Mouse (Mus musculus): Measurements from ENCODE around the gene She.

The She gene

DNA sequence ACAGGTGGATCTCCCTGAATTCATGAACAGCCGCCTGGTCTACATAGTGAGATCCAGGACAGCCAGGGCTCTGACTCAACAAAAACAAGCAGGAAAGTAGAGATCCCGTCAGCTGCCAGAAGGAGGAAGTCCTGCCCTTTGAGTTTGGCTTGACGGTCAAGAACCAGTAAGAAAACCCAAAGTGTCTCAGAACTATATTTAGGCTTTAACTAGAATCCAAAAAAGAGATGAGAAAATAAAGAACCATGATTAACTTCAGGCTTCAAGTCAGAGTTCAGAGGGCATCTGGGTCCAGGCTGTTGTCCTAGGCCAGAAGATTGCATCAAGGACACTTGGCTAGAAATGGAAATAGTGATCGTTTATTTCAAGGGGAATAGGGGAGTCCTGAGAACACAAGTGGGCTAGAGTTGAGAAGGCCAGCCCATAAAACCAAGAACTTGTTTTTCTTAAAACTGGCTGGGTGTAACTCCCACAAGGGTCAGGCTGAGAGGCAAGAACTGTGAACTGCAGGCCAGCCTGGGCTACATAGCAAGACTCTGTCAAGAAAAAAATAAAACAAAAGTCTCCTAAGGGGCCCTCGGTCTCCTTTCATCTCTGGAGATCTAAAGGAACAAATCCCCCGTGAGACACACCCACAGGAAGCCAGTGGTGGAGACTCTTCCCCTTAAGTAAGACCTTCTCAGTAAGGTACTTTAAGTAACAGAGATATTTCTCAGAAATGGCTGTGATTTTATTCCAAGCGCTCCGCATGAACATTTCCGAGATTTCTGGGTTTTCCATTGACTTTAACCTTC lies 32.7 kb downstream of the She start:
- DNase-seq, result peak; percentile 45

DNA sequence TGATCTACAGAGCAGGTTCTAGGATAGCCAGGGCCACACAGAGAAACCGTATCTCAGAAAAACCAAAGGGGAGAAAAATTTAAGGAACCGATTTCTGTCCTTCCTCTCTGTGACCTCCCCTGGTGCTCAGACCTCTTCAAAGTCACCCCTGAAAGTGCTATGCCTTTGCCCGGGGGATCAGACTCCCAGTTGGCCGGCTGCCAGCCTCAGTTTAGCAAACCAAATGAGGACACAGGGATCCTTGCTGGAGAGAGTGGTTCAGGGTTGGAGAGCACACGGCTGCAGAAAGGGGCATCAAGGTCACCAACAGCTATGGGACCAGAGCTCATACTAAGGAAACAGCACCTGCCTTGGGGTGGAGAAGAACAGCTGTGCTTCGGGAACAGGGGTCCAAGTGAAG lies 33.9 kb downstream of the She start:
- no peak for DNase-seq

DNA sequence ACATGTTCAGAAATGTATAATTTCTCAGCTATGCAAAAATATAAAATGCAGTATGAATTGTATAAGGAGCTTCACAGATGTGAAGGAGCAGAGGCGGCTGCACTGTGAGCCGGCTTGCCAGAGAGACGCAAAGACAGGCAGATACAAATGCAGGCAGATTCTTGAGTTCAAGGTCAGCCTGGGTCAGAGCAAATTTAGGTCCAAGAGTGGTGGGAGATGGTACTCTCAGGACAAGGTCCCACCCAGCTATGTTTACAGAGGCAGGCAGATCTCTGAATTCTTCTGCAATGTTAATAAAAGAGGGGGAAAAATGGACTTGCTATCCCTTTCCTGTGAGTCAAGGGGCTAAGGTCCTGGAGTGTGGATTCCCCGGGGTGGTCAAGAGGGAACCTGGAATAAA lies 34.6 kb downstream of the She start:
- no peak for DNase-seq

DNA sequence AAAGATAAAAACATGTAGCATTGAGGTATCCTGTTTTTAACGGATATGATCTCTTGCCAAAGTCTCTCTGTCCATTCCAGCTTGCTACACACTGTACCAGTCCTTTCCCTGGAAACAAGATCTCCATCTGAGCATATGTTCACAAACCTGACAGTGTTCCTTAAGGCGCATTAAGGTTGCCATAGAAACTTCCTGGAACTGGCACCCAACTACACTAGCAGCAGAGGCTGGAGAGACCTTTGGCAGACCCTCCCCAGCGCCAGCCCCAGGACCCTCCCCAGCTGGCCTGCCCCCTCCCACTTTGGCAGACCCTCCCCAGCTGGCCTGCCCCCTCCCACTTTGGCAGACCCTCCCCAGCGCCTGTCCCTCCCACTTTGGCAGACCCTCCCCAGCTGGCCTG lies 36.5 kb downstream of the She start:
- DNase-seq, result no peak

DNA sequence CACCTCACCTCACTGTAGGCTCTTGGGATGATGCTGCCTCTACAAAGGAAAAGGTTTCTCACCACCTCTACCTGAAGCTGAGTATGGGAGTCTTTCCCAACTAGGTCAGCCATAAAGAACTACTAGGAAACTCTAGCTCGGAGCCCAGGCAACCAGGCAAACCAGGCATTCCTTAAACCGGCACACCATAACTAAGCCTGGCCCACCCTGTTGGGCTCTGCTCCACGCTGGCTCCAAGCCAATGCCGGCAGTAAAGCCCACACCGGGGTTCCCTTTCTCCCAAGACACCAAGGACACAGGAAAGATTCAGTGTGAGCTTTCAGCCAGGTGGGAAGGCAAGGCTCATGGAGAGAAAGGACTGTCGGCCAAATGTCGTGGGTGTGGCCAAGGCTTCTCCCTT lies 37.2 kb downstream of the She start:
- peak; percentile 24 for DNase-seq

DNA sequence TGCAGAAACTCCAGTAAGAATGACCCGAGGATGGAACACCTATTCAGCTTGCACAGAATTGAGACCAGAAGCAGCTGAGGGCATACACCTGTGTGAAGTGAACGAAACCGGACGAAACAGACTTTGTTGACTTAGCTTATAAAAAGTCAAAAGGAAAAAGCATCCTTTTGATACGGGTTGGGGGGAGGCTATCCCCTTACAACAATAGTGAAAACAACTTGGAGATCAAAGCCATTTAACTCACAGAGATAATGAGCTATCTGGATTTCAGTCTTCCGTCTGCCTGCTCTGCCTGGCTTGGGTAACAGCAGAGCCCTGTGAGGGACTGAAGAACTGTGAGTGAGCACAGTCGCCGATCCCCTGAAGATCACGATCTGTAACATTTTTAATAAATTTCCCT lies 37.8 kb downstream of the She start:
- no peak for DNase-seq

DNA sequence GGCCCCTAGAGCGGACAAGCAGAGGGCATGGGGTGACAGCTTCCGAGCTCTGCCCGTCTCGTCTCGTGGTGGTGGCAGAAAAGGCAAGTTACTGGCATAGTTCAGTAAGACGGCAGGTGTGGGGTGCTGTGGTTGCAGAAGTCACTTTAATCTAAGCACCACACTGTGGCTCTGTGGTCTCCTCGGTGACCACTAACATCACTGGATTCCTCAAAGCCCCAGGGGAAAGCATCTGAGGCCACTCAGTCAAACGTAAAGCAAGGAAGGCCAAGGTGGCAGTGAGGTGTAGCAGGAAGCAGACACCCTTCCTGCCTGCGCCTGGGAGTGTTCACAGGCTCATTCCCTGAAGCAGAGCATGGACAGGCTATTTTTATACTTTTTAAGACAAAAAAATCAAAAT lies 38.4 kb downstream of the She start:
- no peak for DNase-seq

DNA sequence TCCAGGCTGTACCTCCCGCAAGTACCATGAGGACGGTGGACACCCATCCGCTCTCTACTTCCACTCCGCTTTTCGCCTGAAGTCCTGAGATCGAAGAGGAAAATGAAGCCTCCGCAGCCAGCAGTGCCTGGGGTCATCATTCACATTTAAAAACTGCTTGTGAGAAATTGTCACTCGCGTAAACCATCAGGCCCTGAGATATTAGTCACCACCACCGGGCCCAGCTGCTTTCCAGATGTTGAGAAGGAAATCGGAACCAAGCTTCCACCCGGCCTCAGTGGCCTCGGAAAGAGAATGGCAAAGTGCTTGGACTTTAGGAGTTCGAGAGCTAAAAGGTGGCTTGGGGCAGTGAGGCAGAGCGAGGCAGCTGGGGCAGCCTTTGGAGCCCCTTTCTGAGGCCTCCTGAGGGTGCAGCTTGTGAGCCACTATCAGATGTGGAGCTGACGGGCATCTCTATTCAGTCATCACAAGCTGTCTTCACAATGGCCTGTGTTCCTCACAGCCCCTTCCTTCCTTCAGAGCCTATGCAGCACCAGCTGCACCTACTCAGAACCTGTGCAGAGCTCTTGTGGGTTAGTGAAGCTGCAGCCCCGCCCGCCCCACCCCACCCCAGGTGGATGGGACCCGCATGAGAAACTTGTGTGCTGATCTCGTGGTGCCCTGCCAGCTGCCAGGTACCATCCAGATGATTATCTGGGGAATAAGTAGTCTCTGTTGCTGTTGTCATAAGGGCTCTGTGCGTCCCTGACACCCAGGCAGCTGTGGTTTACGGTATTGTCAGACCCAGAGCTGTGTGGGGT lies 39.5 kb downstream of the She start:
- no peak for DNase-seq

DNA sequence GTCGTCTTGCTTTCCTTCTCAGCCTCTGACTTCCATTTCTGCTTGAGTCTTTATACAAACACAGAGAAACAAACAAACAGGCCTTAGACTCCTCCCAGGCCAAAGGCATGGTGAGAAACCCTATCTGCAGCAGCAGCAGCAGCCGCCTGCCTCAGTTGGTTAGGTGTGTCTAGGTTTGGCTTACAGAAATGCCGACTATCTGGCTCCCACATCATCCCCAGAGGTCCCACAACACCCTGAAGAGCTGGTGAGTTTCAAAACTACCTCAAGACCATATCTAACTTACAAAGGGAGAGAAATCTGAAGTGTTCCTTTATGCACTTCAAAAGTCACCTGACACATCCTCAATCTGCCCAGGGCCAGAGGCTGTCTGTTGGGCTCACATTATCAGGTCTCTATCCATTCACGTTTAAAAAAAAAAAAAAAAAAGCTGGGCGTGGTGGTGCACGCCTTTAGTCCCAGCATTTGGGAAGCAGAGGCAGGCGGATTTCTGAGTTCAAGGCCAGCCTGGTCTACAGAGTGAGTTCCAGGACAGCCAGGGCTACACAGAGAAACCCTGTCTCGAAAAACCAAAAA lies 40.3 kb downstream of the She start:
- no peak for DNase-seq

DNA sequence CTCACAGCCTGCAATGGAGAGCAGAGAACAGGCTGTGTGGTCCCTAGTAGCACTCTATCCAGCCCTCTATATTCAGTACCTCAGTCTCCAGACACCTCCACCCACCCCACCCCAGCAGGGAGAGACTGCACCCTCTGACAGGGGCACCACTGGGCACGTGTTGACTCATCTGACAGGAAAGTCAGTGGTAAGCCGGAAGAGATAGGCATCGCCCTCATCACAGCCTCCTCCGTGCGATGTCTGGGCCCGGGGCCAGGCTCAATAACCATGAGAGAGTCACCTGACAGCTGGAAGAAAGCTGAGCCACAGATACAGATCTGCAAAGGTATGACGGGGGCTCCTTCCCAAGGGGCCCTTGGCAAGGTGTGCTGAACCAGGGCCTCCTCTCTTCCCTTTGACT lies 41.0 kb downstream of the She start:
- DNase-seq, result peak; percentile 65

DNA sequence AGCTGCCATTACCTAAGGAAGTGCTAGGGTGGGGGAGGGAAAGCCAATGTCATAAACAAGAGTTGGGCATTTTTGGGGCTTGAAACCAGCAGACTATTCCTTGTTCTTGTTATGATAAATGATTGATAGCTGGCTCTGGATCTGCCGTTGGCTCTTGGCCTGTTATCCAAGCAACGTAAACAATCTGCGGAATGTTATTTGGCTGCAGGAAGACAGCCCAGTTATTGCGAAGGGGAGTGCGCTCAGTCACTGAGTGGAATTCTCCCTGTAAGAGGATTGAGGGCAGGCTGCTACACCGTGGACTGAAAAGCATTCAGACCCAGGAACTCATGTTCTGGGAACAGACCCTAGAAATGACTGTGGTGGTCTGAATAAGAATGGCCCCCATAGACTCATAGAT lies 41.5 kb downstream of the She start:
- DNase-seq, result peak; percentile 70

DNA sequence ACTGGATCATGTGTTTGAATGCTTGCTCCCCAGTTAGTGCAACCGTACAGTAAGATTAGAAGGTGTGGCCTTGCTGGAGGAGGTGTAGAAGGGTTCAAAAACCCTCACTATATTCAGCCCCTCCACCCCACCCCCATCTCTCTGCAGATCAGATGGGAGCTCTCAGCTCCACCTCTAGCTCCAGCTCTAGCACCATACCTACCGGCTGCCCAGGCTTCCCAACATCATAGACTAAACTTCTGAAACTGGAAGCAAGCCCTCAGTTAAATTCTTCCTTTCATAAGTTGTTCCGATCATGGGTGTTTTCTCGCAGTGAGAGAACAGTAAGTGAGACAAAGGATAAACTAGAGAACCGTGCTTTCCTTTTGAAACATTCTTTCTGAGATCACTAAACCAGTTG lies 42.9 kb downstream of the She start:
- no peak for DNase-seq

DNA sequence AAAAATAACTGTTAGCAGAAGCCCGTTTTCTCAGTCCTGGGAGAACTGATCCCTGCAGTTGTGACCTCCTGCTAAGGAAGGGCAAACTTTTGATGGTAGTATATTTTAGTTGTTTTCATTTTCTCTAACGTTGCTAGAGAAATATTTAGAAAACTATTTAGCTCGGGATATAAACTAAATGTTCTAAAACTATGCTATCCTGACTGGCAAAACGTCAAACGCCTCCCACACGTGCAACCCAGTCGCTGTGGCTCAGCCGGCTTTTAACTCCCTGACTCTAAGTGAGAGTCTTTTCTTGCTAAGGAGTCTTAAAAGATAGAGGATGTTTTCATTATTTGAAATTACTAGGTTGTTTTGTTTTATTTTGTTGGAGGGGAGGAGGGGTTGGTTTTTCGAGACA lies 43.9 kb downstream of the She start:
- DNase-seq, result no peak

DNA sequence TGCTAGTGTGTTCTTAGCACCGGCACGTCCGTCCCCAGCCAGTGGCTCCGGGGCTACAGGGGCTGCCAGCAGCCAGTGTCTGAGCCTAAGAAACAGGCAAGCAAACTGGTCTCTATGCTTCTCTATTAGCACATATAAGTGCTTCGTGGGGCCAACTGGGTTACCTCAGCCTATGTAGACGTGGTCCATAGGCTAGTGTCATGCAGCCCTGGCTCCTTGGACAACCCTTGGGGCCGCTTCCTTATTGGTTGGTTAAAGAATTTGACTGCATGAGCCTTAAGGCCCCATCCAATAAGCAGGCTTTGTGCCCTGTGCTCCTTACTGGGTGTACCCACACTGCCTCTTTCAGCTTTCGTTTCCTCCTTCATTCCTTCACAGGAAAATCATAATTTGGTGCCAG lies 44.6 kb downstream of the She start:
- DNase-seq, result no peak

DNA sequence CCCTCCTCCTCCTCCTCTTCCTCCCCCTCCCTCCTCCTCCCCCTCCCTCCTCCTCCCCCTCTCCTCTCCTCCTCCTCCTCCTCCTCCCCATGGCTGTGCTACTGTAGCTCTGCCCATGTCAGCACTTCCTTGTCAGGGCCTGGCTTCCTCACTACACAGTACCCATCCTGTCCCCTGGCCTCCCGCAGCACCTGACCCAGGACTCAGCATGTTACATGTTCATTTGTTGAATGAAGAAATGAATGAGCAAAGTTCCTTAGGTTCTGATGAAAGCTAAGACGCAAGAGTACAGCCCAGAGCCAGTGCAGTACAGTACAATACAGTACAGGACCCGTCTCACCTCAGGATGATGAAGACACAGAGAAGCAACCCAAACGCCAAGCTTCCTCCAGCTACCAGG lies 45.3 kb downstream of the She start:
- DNase-seq, result no peak

DNA sequence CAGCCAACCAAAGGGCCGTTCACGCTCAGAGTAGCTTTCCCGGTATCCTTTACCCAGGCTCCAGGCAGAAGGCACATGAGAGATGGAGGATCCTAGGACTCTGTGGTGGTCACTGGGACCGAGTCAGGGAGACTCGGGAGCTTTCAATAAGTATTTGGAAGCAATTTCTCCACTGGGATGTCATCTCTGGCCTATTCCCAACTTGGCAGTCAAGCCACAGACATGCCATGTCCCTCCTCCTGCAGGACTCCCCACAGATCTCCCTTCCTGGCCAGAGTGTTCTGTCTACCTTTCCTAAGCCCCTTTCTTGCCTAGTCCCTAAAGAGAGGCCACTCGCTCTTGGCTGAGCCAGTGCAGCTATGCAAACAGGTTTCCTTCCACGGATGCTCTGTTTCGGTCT lies 46.0 kb downstream of the She start:
- peak; percentile 26 for DNase-seq

DNA sequence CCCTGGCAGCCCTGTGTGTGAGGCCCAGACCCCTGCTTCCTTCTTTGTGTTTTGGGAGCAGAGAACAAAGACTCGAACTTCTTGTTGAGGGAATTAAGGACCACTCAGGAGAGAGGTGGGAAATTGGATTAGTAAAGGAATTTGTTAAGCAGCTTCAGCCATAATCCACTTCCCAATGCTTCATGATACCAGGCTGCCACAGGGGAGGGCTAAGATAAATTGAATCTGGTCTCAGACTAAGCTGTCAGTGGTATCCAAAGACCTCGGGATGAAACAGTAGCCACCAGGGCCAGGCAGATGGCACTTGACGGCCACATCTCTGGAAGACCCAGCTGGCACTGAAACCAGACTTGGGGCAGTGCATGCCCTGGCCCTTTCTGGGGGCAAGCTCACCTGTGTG lies 47.3 kb downstream of the She start:
- no peak for DNase-seq

DNA sequence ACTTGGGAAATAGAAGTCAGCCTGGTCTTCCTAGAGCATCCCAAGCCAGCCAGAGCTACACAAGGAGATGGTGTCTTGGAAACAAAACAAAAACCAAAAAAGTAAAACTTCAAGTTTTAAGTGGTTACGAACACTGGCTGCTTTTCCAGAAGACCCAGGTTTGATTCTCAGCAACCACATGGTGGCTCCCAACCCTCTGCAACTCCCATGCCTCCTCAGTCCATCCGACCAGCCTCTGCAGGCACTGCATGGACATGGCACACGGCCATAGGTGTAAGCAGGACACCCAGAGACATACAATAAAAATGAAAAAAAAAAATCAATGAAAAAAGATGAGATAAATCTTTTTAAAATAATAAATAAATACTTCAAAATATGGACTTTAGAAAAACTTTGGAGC lies 48.2 kb downstream of the She start:
- DNase-seq, result no peak

DNA sequence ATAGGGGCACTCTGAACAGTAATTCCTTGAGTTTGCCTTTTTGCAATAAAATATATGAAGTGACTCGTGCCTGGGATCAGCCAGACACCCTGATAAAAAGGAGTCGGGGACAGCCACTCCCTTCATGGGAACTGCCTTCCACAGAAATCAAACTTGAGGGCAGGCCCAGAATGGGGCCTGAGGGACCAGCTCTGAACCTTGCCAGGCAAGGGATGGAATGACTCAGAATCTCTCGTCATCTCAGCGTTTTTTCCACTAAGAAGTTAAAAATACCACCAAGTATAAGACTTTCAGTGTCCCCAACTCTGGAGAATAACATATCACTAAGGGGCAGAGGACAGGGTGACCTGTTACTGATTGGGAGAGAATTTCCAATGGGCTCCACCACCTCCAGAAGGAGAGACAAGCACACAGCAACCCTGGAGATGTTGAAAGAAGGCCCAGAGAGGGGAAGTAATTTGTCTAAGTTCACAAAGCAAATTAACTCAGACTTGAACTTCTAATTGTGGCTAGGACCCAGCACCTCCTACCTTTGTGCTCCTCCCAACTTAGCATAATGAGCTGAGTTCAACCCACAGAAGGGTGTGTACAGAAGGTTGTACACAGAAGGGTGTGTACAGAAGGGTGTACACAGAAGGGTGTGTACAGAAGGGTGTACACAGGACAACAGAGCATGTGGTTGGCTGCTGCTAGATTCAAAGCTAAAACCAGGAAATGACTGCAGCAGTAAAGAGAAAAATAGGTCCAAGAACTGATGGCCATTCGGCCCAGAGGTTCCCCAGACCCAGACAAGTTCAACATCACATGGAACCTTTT lies 49.1 kb downstream of the She start:
- no peak for DNase-seq

DNA sequence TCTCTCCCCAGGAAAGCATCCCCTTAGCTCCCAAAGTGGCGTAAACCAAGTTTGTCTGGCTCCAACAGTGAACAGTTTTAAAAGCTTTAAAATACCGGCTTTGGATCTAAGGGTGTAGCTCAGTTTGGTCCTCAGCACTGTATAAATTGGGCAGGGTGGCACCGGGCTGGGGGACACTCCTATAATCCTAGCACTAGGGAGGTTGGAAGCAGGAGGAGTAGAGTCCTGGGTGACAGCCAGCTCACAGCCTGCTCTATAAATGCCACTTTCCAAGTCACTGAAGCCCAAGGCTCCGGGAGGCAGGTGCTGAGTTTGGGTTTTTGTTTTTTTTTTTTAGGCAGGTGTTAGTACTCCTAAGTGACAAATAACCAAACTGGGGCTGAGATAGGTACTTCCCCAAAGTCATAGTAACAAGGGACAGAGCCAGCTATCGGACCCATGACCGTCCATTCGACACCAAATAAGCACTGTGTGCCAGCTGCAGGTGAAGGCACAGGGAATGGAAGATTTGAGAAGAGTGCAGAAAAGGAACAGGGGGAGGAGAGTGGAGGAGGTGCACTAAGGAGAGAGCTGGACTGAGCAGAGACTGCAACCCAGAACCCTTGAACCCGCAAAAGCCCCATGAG lies 51.5 kb downstream of the She start:
- DNase-seq, result no peak

DNA sequence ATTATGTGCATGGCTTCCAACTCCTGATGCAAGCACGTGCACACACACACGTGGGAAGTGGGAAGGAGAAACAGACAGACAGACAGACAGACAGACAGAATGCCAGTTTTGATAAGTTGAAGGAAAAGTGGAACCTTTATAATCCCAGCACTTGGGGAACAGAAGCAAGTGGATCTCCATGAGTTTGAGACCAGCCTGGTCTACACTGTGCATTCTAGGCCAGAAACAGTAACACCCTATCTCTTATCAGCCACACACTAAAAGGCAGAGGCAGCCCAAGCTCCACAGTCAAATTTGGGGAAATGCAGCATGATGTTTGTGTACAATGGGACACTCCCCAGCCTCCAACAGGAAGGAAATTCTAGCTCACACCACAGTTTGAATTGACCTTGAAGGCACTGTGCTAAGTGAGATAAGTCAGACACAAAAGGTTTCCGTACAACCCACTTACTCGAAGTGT lies 52.4 kb downstream of the She start:
- no peak for DNase-seq

DNA sequence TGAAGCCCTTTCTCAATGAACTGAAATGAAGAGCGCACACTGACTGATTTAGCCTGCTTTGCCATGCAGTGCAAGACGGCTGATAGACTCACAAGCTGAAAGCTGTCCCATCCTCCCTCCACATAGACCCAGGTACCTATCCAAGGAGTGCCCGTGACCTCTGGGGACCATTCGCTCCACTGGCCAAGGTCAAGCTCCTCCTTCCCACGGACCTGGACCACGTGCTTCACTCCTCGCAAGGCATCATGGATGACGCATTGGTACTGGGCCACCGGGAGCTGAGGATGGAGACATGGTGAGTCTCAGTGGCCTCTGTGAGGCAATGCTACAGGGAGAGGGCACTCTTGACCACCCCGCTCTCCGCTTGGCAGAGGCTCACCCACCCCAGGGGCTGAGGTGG lies 54.6 kb downstream of the She start:
- no peak for DNase-seq

Measured in lung, postnatal 14 days (tissue).